Mouse (Mus musculus): Measurements from ENCODE around the gene Fat2. TPM values are rescaled to one million over a fixed set of nuclear protein-coding genes. Genes with fewer than 3 reads are reported as not detected.

Fat2 gene
- 0.08 and 0.39 TPM in 2 replicates for polyA plus RNA-seq (2012; rRNA removed)

GRCm38 (mm10) chr11:55336101-55336891, at the start of gene Fat2:
Gene Fat2, minus strand, starts transcription at chr11:55336564.

GRCm38 (mm10) chr11:55204159-55204596, 132.2 kb downstream of the Fat2 start, which contains the start of gene Slc36a1:
Gene Slc36a1, plus strand, starts transcription at chr11:55204350.

Other genes starting within 250 kb of the Fat2 start
- 15.8 and 17.6 TPM in 2 replicates for gene Gm2a, start 238.4 kb downstream of the Fat2 start, polyA plus RNA-seq (2012; rRNA removed)
- not detected in 2 replicates for gene Slc36a3, start 184.9 kb downstream of the Fat2 start, polyA plus RNA-seq (2012; rRNA removed)
- 0.18 and 1.3 TPM in 2 replicates for gene Slc36a2, start 151.5 kb downstream of the Fat2 start, polyA plus RNA-seq (2012; rRNA removed)
- 15.7 and 16.5 TPM in 2 replicates for gene Slc36a1, start 132.2 kb downstream of the Fat2 start, polyA plus RNA-seq (2012; rRNA removed)
- 380 and 534 TPM in 2 replicates for gene Sparc, start 86.6 kb upstream of the Fat2 start, polyA plus RNA-seq (2012; rRNA removed)
- 219 and 222 TPM in 2 replicates for gene Atox1, start 124.7 kb upstream of the Fat2 start, polyA plus RNA-seq (2012; rRNA removed)
- 48.4 and 50.0 TPM in 2 replicates for gene G3bp1, start 133.1 kb upstream of the Fat2 start, polyA plus RNA-seq (2012; rRNA removed)